Mouse (Mus musculus) limb, embryonic 13.5 days (tissue): ENCODE results near the gene Primpol. TPM values are rescaled to one million over a fixed set of nuclear protein-coding genes. Genes with fewer than 3 reads are reported as not detected.

Experiments used
- polyA plus RNA-seq: library from polyadenylated mRNA; unstranded; fragments of >200 nt; fragmentation: Nextera tagmentation; extraction: Ambion mirVana; gene quantifications from 2 replicates; pipeline ENCODE4 v1.2.1, GENCODE M21; 2015

The Primpol gene
- polyA plus RNA-seq, 1 experiment from 2014 or later, result 16.0 TPM

Other genes with a start within 250 kb of the Primpol start
- 10.3 and 11.2 TPM in 2 replicates for gene Acsl1, start 146.2 kb downstream of the Primpol start, polyA plus RNA-seq
- 16.8 and 17.3 TPM in 2 replicates for gene Cenpu, start 65.2 kb downstream of the Primpol start, polyA plus RNA-seq
- gene Casp3, start 79 bp upstream of the Primpol start, polyA plus RNA-seq, result 107 and 109 TPM in 2 replicates
- 15.8 and 19.6 TPM in 2 replicates for gene Irf2, start 122.5 kb upstream of the Primpol start, polyA plus RNA-seq